Mouse (Mus musculus) hindbrain, embryonic 10.5 days (tissue): ENCODE results near the gene Mob3a. TPM values are rescaled to one million over a fixed set of nuclear protein-coding genes. Genes with fewer than 3 reads are reported as not detected.
"Not testable (repeated sequence)": the region's sequence is repeated elsewhere in the genome, so short reads cannot be mapped to it uniquely, and the experiment has no call there.

ENCODE experiments used
- DNase-seq: peaks from one replicate; pipeline ENCODE4 v3.0.0-alpha.2; 2017; ENCODE audit warnings: low spot score
- H3K27ac ChIP-seq: fragments of 300-500 bp; sonication (generic); 2 replicates; pipeline ENCODE4 v1.5.1; 2016; ENCODE audit warnings: mild to moderate bottlenecking, moderate library complexity
- H3K27me3 ChIP-seq: fragments of 300-500 bp; sonication (generic); 2 replicates; pipeline ENCODE4 v1.6.1; 2016; ENCODE audit warnings: mild to moderate bottlenecking; ENCODE audit not compliant: poor library complexity, insufficient read depth, severe bottlenecking
- H3K36me3 ChIP-seq: fragments of 300-500 bp; sonication (generic); 2 replicates; pipeline ENCODE4 v1.6.1; 2016; ENCODE audit warnings: mild to moderate bottlenecking, moderate library complexity
- H3K4me1 ChIP-seq: fragments of 300-500 bp; sonication (generic); replicated peaks from 2 replicates; pipeline ENCODE4 v1.6.1; 2016; ENCODE audit warnings: mild to moderate bottlenecking
- H3K4me3 ChIP-seq: fragments of 300-500 bp; sonication (generic); 2 replicates; pipeline ENCODE4 v1.5.1; 2016; ENCODE audit warnings: mild to moderate bottlenecking, moderate library complexity
- H3K9me3 ChIP-seq: fragments of 300-500 bp; sonication (generic); 2 replicates; pipeline ENCODE4 v1.6.1; 2016; ENCODE audit warnings: mild to moderate bottlenecking, moderate library complexity
- WGBS: fragments of 180-500 bp; shearing (Covaris S2); methylation state at CpG from one replicate; pipeline ENCODE4 v1.1.7; 2016; 5-methylcytosine and 5-hydroxymethylcytosine counted together
- polyA plus RNA-seq: library from polyadenylated mRNA; unstranded; fragments of >200 nt; fragmentation: Nextera tagmentation; extraction: Ambion mirVana; gene quantifications from 2 replicates; pipeline ENCODE4 v1.2.1, GENCODE M21; 2016

Mob3a gene
- polyA plus RNA-seq, 1 experiment from 2014 or later: 77.2 TPM

DNA sequence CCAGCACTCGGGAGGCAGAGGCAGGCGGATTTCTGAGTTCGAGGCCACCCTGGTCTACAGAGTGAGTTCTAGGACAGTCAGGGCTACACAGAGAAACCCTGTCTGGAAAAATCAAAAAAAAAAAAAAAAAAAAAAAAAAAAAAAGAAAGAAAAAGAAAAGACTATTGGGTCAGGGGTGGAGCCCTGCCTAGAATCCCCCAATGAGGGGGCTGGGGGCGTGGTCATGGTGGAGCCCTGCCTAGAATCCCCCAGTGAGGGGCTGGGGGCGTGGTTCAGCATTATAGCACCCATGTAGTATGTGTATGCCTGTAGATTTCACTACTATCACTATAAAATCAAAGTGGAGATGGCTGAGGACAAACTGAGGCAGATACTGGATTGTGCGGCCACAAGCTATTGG, 51.9 kb downstream of the Mob3a start:
- DNase-seq, H3K9me3 ChIP-seq, H3K4me3 ChIP-seq, H3K27ac ChIP-seq, H3K27me3 ChIP-seq: not testable (repeated sequence)
- 87% methylated on average over 6 of the region's 6 CpGs for WGBS
- Histone ChIP-seq H3K36me3 (peaks cover 76% of the 10 kb centered on the region), H3K4me1 (peaks cover 28% of the 10 kb centered on the region)

DNA sequence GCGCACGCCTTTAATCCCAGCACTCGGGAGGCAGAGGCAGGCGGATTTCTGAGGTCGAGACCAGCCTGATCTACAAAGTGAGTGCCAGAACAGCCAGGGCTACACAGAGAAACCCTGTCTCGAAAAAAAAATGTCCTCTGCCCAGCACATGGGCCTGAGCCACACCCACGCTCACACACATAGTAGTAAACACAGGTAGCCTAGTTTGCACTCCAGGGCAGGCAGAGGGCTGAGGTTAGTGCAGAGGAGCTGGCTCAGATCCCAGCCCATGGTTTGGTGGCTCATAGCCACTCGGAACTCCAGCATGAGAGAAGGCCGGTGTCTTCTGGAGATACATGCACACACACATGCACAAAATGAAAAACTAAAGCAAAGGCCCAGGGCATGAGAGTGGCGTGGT, 54.8 kb downstream of the Mob3a start:
- Histone ChIP-seq H3K9me3 (no peaks in the 10 kb centered on the region), H3K4me1 (peaks cover 20% of the 10 kb centered on the region), H3K27ac (no peak overlapping the region), H3K4me3 (no peak overlapping the region), H3K36me3 (peaks cover 94% of the 10 kb centered on the region), H3K27me3 (no peaks in the 10 kb centered on the region)
- 94% methylated on average over 10 of the region's 10 CpGs for WGBS
- no peak for DNase-seq

DNA sequence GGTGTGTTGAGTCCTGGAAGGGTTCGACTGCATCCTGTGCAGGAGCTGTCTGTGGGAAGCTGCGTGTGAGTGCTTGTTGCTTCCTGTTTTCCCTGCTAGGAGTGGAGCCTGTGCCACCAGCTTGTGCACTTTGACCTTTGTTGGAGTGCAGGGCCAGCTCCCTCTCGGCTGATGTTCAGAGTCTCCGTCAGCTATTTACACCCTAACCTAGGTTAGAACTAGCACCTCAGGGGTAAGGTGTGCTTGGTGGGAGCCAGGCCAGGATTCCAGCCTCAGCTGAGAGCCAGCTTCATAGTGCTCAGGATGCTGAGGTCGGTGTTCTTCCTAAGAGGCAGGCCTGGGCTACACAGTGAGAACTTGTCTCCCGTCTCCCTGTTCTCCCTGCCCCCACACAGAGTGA, 66.4 kb downstream of the Mob3a start:
- peaks cover 93% of the 10 kb centered on the region for H3K36me3 ChIP-seq

More for the DNA sequence above, 66.4 kb downstream of the Mob3a start:
- no peaks in the 10 kb centered on the region for H3K27me3 ChIP-seq
- no peaks in the 10 kb centered on the region for H3K9me3 ChIP-seq
- 90% methylated on average over 6 of the region's 6 CpGs for WGBS
- H3K4me1 ChIP-seq: 0 out of 2 replicates have a peak, but pooled peaks cover 7% of the 10 kb centered on the region
- DNase-seq: no peak
- no peak overlapping the region for H3K27ac ChIP-seq
- H3K4me3 ChIP-seq: no peak overlapping the region

Other genes starting within 250 kb of the Mob3a start
- 1.1 and 2.0 TPM in 2 replicates for gene Onecut3, start 207.1 kb downstream of the Mob3a start, polyA plus RNA-seq
- 0.56 and 0.90 TPM in 2 replicates for gene Atp8b3, start 162.9 kb downstream of the Mob3a start, polyA plus RNA-seq
- gene Rexo1, start 140.4 kb downstream of the Mob3a start, polyA plus RNA-seq: 33.3 and 38.5 TPM in 2 replicates
- gene Klf16, start 124.7 kb downstream of the Mob3a start, polyA plus RNA-seq: 6.9 and 7.3 TPM in 2 replicates
- gene Abhd17a, start 111.6 kb downstream of the Mob3a start, polyA plus RNA-seq: 89.1 and 109 TPM in 2 replicates
- gene Scamp4, start 99.1 kb downstream of the Mob3a start, polyA plus RNA-seq: 89.9 and 92.0 TPM in 2 replicates
- 11.0 and 11.3 TPM in 2 replicates for gene Adat3, start 99.1 kb downstream of the Mob3a start, polyA plus RNA-seq
- 4.6 and 5.5 TPM in 2 replicates for gene Gm49322, start 96.0 kb downstream of the Mob3a start, polyA plus RNA-seq
- gene Csnk1g2, start 79.1 kb downstream of the Mob3a start, polyA plus RNA-seq: 169 and 180 TPM in 2 replicates
- gene Btbd2, start 44.9 kb downstream of the Mob3a start, polyA plus RNA-seq: 77.0 and 77.1 TPM in 2 replicates
- gene Mknk2, start 23.9 kb downstream of the Mob3a start, polyA plus RNA-seq: 93.2 and 97.8 TPM in 2 replicates
- 13.7 and 18.7 TPM in 2 replicates for gene Izumo4, start 207 bp upstream of the Mob3a start, polyA plus RNA-seq
- 59.9 and 65.8 TPM in 2 replicates for gene Ap3d1, start 40.3 kb upstream of the Mob3a start, polyA plus RNA-seq
- gene Dot1l, start 53.2 kb upstream of the Mob3a start, polyA plus RNA-seq: 20.3 and 22.8 TPM in 2 replicates
- gene Sf3a2, start 96.2 kb upstream of the Mob3a start, polyA plus RNA-seq: 109 and 119 TPM in 2 replicates
- gene Plekhj1, start 96.6 kb upstream of the Mob3a start, polyA plus RNA-seq: 189 and 192 TPM in 2 replicates
- gene Amh, start 103.3 kb upstream of the Mob3a start, polyA plus RNA-seq: 0.12 and 0.16 TPM in 2 replicates
- 0.65 and 0.68 TPM in 2 replicates for gene Jsrp1, start 111.5 kb upstream of the Mob3a start, polyA plus RNA-seq
- 2,287 and 2,328 TPM in 2 replicates for gene Oaz1, start 124.7 kb upstream of the Mob3a start, polyA plus RNA-seq
- gene Lingo3, start 142.1 kb upstream of the Mob3a start, polyA plus RNA-seq: 0.61 and 0.93 TPM in 2 replicates
- gene Lsm7, start 153.2 kb upstream of the Mob3a start, polyA plus RNA-seq: 314 and 327 TPM in 2 replicates
- 46.3 and 52.9 TPM in 2 replicates for gene Sppl2b, start 153.3 kb upstream of the Mob3a start, polyA plus RNA-seq
- gene Tmprss9, start 169.9 kb upstream of the Mob3a start, polyA plus RNA-seq: 0.04 and 0.14 TPM in 2 replicates
- gene Timm13, start 199.0 kb upstream of the Mob3a start, polyA plus RNA-seq: 374 and 391 TPM in 2 replicates
- 65.8 and 78.4 TPM in 2 replicates for gene Lmnb2, start 216.3 kb upstream of the Mob3a start, polyA plus RNA-seq
- gene Gadd45b, start 228.1 kb upstream of the Mob3a start, polyA plus RNA-seq: 9.8 and 11.8 TPM in 2 replicates